Mouse (Mus musculus) CD4-positive, CD25-positive, alpha-beta regulatory T cell, adult 4 months (primary cell): ENCODE measurements around the gene 4933424G06Rik. TPM values are rescaled to one million over a fixed set of nuclear protein-coding genes. Genes with fewer than 3 reads are reported as not detected.
"Not testable (repeated sequence)": the region's sequence is repeated elsewhere in the genome, so short reads cannot be mapped to it uniquely, and the experiment has no call there.

Experiments used
- ATAC-seq: one replicate; pipeline ENCODE4 v1.8.0; 2017
- polyA plus RNA-seq, 2 experiments: library from polyadenylated mRNA; unstranded; fragments of 100-300 nt; shearing (Covaris generic); gene quantifications; one replicate each; pipeline ENCODE4 v1.2.1; 2017

4933424G06Rik gene
- not detected for polyA plus RNA-seq

DNA sequence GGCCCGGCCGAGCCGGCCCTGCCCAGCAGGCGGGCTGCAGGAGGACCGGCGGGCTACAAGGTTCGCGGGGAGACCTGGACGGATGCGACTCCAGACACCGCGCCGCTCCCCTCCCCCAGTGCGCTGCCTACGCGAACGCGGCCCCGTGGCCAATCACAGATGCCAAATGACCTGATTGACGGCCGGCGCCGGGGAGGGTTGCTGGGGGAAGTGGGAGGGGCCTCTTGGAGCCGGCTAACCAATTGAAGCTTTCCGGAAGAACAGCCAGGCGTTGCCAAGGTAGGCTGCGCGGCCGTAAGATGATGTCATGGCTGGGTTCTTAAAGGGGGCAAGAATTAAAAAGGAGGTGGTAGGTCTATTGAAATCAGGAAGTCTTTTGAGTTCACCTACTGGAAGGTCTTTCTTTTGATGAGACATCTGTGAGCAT lies at the start of gene 4933424G06Rik:
Gene 4933424G06Rik (plus strand): TSS at position 296 of the 427 bp plus-strand sequence.
- ATAC-seq, result peak; percentile 96

DNA sequence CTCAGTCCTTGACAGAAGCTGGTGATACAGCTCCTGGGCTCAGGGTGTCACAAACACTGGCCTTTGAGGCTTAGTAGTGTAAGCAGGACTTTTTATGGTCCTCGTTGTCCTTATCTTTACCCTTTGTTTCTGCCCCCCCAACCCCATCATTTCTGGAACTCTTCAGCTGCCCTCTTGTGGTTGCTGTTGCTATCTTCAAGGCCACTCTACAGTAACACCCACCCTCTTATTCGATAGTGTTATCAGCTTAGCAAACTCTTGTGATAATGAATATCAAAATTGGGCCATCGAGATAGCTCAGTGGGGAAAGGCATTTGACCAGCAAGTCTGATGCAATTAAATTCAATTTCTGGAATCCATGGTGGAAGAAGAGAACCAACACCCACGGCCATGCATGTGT lies 45.5 kb upstream of the 4933424G06Rik start:
- no peak for ATAC-seq

DNA sequence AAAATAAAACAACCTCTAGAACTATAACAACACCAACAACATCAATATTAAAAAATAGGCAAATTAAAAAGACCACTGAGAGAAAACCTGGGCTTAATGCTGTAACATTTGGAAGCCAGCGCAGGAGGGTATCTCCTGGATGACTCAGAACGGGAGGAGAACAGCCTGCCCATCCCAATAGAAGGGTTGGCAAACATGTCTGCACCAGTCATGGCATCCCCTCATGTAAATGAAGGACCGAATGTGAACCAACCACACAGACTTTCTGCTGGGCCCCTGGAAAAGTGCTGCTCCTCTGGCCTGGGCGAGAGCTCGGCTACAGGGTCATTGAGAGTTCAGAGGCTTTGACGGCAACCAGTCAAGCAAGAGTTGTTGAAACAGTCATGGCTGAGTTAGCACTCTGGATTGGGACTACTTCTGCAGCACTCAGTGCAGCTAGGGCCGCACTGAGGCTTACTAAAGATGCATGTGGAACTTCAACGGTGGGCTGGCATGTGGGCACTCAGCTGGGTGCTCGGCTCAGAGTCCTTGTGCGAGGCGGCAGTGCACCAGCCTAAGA lies 44.7 kb upstream of the 4933424G06Rik start:
- ATAC-seq, result no peak

DNA sequence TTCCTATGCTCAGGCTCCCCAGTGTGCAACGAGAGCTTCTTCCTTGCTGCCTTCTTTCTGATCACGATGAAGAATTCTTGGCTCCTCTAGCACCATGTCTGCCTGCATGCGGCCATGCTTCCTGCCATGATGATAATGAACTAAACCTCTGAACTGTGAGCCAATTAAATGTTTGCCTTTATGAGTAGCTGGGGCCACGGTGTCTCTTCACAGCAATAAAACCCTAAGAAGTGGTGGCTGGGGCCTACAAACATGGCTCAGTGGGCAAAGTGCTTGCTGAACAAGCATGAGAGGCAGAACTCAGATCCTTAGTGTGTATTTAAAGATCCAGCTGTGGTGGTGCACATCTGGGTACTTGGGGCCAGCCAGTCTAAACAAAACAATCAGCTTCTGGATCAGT lies 44.0 kb upstream of the 4933424G06Rik start:
- ATAC-seq, result no peak

DNA sequence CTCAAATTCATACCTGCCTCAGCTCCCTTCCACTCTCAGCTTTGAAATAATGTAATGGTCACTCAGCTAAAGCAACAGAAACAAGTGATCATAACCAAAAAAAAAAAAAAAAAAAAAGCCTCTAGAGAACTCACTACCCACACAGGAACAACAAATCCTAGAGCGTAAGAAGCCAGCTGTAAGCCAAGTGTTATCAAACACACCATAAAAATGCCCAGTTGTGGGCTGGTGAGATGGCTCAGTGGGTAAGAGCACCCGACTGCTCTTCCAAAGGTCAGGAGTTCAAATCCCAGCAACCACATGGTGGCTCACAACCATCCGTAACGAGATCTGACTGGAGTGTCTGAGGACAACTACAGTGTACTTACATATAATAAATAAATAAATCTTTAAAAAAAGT lies 41.9 kb upstream of the 4933424G06Rik start:
- not testable (repeated sequence) for ATAC-seq

DNA sequence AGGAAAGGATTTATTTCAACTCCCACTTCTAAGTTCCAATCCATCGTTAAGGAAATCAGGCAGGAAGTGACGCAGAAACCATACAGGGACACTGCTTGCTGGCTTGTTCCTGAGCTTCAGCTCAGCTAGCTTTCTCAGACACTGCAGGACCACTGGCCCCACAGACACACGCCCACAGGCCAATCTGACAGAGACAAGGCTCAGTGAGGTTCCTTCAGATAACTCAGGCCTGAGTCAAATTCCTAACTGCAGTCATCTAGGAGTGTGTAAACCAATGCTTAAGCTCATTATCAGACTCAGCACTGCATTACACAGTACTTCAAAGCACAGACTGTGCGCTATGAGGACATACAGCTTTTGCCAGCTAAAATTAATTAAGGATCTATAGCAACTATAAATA lies 39.7 kb upstream of the 4933424G06Rik start:
- ATAC-seq, result no peak

DNA sequence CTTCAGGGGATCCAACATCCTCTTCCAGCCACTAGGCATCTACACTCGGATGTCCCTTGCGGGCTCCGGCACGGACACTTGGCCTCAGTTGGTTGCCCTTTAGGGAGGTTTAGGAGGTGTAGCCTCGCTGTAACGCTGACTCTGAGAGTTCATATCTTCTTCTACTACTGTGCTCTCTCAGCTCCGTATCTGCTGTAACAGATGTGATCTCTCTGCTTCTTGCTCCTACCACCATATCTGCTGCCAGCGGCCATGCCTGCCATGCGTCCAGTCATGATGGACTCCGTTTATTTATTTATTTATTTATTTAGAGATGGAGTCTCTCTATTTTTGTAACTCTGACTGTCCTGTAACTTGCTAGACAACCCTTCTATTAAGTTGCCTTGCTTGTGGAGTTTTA lies 38.7 kb upstream of the 4933424G06Rik start:
- no peak for ATAC-seq

DNA sequence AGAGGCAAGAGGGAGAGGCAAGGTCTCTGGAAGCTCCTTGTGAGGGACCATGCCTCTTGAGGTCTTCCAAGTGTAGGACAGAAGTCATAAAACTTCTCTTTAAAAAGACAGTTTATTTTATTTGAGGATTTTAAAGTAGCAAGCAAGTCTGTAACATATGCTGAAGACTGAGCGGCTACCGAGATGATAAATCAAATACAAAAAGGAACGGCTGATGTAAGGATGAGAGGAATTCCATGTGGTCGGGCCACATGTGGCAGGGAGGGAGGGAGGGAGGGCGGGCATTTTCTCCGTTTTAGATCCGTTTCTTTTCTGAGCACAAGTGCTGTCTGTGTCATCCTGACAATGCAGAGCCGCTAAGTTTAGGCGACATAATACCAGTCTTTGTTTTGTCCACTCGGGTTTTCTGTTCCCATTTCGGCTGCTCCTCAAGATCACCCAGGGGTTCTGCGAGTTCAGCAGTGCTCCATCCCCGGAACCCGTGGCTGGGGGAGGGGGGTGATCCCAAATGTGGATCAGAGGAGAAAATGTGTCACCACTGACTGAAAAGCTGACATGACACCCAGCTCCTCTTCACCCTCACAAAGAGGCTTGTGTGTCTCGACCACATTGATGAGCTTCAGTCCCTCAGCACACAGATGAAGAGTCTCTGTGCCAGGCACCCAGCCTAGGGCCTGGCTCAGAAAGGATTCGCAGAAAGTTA lies 37.1 kb upstream of the 4933424G06Rik start:
- ATAC-seq, result no peak

DNA sequence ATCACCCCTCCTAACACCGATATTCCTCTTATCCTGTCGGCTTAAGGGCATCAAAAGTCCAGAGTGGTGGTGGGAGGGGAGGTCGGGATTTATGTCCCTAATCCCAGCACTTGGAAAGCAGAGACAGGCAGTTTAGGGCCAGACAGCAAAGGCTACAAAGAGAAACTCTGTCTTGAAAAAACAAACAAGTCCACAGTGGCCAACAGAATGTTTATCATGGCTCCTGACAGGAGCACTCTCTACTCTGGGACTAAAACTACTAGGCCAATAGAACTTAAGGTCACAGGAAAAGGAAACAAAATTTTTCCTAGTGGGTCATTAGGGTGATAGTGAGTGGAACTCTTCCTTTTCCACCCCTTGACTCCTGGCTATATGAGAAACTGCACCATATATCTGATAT lies 35.0 kb upstream of the 4933424G06Rik start:
- ATAC-seq, result no peak

DNA sequence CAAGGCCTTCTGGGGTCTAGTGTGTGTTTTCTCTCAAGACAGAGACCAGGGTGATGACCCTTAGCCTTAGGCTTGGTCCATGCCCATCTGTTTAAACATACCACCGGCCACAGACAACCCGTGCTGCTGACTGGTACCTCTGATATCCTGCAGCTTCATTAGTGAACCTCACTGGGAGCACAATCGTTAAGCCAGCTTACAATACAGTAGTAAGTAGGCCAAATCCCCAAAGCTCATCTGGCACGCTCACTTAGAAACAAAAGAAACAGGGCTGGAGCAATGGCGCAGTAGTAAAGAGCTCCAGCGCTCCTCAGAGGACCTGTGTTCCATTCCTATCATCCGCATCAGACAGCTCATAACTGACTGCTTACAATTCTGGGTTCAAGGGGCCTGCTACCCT lies 29.1 kb upstream of the 4933424G06Rik start:
- ATAC-seq, result no peak

DNA sequence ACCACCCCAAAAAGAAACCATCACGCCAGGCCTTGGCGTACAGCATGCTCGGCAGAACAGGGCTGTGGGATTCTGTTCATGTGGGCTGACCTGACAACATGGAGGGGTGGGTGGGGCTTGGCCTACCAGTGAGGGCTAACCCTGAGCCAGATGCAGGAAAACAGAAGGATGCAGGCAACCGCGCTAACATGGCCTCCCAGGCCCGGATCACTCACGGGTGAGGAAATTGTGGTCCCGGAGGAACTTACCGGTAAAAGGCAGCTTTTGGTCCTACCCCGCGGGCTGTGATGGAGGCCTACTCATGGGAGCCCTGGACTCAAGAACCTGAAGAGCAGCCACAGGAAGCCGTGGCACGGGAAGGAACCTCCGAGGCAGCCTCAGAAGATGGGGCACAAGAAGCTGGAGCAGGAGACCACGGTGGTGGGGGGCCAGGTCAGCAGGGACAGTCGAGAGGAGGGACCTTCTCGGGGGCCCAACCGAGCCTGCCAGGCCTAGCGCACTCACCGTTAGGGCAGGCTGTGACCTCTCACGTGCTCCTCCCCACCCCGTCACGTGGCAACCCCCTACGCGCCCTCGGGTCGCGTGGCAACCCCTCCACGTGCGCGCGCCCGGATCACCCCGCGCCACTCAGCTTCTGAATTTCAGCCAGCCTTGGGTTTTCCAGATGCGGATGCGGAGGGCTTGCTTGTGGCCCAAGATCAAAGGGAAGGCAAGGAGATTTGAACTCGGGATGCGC lies 27.2 kb upstream of the 4933424G06Rik start, which contains the start of gene Fam178b:
Gene Fam178b (minus strand): TSS at position 564 of the 736 bp plus-strand sequence.
- no peak for ATAC-seq

DNA sequence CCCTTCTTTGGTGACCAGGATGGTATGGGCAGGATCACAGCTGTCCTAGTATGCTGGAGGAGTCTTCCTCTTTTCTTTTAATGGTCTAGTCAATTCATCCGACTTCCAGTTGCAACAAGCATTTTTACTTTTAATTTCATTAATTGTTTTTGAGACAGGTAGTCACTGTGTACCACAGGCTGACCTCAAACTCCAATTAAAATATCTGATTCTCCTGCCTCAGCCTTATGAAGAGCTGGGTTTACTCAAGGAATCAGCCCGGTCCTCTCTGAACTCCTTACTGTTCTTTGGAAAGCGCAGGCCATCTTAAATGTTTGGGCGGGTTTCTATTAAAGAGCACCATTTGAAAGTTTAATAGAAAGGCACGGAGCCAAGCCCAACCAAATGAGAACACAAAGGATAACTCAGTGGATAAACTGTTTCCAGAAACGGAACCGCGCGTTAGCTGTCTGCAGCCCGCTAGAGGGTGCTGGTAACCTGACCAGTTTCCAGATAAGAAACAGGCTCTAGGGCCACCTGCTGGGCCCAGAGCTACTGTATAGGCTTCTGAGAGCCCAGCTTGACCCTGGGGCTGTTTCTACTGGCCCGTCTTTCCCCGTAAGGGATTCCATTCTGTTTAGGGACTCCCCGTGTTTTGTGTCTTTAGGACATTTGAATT lies 26.0 kb upstream of the 4933424G06Rik start:
- ATAC-seq, result peak; percentile 68

DNA sequence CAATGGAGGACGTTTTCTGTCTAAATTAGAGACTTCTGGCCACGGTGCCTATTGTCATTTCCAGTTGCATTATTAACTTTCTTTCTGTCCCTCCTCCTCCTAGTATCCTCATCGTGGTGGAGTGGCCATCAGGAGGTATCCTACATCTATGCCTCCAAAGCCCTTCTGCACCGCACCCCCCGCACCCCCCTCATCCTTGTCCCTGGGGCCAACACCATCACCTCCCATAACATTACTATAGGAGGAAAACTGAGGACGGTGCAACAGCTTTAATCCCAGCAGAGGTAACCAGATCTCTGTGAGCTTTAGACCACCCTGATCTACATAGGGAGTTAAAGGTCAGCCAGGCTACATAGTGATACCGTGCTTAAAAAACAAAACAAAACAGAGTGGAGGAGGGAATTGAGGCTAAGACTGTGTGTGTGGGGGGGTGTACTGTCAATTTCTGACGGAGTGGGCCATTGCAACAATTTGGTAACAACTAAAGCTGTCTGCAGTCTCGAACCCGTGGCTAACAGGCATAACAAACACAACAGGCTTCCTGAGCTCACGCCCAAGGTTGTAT lies 19.2 kb upstream of the 4933424G06Rik start:
- ATAC-seq, result no peak

DNA sequence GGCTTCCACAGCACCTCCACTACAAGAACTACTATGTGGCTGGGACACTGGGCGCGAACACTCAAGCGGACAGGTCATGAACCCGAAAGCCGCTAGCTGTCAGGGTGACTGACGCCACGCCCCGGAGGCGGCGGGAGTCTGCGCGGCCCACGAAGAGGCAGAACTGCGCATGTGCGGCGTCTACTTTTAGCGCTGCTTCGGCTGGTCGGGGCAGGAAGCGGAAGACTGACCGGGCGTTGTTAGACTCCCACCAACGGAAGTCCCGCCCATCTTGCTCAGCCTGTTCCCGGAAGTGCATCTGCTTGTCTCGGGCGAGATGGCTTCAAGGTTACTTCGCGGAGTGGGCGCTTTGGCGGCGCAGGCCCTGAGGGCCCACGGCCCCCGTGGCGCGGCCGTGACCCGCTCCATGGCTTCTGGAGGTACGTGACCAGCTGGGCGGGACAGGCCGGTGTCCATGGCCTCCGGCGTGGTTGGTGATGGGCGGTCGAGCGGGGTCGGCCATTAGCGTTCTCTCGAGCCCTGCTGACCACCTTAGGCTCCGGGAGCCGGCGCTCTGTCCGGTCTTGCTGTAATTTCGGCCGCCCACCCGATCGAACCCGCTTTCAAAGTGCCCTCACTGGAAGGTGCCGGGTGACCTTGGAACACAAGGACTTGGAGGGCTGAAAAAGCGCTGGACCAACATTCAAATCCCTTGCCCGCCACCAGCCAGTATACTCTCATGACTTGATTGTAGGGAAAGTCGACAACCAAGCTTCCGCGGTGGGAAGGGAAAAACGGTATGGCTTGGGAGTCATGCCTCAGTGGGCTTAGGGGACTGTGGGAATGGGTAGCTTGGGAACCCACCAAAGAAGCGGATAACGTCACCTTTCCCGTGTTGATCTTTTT lies 18.4 kb upstream of the 4933424G06Rik start, which contains the start of gene Cox5b:
Gene Cox5b (plus strand): TSS at position 179 of the 885 bp plus-strand sequence.
- peak; percentile 98 for ATAC-seq

DNA sequence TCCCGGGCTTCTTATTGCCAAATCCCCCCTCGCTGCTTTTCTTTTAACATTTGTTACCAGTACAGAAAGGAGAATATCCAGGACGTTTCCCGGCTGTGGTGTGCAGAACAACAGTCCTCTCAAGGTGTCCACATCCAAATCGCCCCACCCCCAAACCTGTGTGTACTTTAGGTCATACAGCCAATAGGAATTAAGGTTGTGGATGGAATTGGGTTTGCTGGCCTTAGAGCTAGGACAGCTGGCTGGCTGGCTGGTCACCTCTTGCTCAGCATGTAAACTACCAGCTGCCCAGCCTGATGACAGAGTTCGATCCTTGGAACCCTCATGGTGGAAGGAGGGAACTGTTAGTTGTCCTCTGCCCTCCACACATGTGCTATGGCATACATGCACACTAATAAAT lies 15.1 kb upstream of the 4933424G06Rik start:
- ATAC-seq, result no peak

DNA sequence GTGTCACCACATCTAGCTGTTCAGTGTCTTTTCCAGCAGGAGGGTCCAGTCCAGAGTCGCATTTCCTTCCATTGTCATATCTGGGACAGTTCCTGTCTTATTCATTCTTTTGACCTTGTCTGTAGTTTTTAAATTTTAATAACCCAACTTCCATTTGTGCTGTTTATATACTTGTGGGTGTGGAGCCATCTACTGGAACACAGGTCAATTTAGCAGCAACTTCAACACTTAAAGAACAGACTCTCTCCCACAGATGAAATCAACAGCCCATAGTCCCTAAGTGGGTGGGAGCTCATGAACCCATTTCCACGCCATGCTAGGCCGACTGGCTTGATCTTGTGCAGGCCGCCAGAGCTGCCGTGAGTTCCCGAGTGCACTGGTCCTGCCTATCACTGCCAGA lies 13.5 kb upstream of the 4933424G06Rik start:
- ATAC-seq, result no peak

DNA sequence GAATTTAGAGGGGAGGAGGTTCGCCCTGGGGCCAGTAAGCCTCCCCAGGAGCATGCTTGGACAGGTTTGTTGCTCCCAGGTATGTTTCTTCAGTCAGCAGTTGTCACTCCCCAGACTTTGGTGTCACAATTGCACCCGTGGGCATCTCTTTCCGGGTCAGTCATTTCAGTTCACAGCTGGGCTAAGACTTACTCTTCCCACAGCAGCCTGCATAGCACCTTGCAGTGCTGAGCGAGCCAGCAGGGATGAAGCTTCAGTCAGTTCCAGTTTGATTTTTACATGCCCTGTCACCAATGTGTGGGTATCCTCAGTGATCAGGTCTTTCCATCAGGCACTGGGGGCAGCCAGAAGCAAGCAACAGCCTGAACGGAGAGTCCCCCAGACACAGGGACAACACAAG lies 12.9 kb upstream of the 4933424G06Rik start:
- no peak for ATAC-seq

DNA sequence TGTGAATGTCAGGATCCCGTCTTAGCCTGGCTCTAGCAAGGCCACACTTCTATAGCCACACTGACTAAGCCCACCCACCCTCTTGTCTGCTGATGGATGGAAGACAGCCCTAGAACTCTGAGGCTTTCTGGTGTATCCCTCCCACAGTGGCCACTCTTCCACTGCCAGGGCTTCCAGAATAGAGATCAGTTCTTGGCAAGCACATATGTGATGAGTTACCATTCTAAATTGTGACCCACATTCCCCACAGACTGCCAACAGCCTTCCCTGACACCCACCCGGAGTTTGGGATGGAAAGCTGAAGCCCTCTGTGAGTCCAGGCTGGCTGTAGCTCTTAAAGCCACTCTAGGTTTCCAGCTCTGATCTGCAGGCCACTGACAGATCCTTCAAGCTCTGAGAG lies 2.8 kb upstream of the 4933424G06Rik start:
- ATAC-seq, result no peak

DNA sequence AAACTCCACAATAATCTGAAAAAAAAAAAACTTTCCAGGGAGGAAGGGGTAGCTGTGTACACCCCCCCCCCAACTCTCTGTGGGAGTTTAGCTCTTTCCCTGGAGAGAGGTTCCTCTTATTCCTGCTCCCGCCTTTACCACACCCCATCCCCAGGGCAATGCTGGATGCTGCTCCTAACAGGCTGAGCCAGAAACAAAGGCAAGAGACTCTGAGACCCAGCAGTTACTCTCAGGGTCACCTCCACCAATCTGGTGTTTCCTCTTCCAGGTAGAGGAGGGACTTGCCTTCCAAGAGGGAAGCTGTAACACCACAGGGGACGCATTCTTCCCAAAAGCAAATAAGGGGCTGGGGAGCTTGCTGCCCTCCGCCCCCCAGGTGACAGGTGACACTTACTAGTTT lies 2.2 kb upstream of the 4933424G06Rik start:
- ATAC-seq, result no peak

DNA sequence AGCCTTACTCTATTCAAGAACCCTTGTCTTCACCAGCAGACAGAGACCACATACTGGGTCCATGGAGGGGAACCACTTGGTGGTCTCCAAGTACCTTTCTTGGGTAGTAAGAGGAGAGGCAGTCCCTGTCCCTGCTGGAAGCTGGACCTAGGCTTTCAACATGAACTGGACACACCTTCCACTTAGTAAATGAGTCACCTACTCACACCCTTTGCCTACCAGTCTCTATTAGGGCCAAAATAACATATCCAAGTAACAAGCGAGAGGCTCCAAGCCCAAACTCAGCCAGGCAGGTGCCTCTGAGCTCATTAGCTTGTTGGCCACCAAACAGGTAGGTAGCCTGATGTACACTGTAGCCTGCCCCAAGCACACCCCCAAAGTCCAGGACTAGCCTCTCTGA lies 1.3 kb upstream of the 4933424G06Rik start:
- ATAC-seq, result no peak

DNA sequence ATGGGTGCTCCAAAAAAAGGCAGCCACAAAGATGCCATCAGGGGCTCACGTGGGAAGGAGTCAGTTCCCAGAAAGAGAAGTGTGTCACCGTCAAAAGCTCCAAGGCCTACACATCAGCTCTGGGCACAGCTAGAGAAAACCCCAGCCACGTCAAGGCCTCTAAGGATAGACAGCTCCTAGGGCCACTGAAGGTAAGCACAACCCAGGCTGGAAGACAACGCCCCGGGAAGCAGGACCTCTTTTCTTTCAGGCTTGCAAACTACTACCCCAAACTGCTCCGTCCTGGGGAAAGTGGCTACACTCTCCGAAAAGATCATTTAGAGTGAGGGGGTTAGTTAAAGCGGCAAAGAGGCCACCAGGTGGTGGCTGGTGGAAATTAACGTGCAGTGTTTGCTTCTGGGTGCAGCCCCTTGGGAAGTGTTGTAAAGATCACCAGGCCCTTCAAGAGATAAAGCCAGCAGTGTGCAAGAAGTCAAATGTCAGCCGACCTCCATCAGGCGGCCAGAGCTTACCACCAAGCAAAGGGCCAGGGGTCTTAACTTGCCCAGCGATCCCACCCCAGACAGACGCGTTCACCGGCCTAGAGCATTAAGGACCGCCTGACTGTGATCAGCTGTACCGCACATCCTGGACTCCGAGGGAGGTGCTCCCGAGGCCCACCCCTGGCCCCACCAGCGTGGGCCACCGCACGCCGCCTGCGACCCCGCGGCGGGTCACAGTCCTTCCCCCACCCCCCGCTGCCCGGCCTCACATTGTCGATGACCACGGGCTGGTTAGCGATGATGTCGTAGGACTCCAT lies 695 bp upstream of the 4933424G06Rik start:
- peak; percentile 54 for ATAC-seq
